In the genomic region with DNA sequence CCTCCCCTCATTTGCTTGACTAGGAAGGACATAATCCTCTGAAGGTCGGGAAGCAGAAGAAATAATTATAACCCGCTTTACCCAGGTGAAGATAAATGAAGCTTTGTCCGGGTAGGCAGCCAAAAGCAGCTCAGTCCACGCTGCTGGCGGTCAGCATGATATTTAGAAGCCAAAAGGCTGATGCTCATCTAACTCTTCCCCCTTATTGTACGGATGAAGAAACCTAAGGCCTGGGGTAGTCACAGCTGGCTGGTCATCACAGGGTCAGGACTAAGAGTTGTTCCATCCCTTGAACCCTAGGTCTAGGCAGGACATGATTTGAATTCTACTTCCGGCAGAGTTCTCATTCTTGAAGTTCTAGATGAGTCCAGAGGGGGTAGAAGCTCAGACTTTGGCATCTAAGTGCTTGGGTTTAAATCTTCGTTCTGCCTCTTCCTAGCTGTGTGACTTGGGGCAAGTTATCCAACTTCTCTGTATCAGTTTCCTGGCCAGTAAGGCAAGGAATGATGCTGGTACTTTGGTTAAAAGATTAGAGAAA, we compare ENCODE assay signal across 8 mouse cellular contexts. TPM values are rescaled to one million over a fixed set of nuclear protein-coding genes. Genes with fewer than 3 reads are reported as not detected.
DNase-seq lines count a peak whose midpoint lies in the region; ATAC-seq and TF ChIP-seq lines count a peak whose summit lies in the region.

No protein-coding gene starts in this region.

- no peak overlapping the region for H3K27ac ChIP-seq in heart, embryonic 14.5 days (replicated peaks in 1 of 2; ENCODE audit: control insufficient read depth in 1 of 2, insufficient read depth in 1 of 2, low read depth in 2 of 2, low read length in 2 of 2)
- no peak overlapping the region for H3K27ac ChIP-seq in bone marrow, adult 2 months (ENCODE audit: control insufficient read depth, insufficient read depth, low read depth, low read length, poor library complexity)
- no peak overlapping the region for H3K27ac ChIP-seq in hindbrain, embryonic 11.5 days (ENCODE audit: low read depth, low read length)
- no peak overlapping the region for H3K27ac ChIP-seq in midbrain, embryonic 10.5 days (replicated peaks)

- no peak for TF ChIP-seq CTCF in bone marrow, adult 2 months (IDR thresholded peaks at IDR 0.05; ENCODE audit: control insufficient read depth, insufficient read depth, low read length)

- 77% methylated on average over 8 of the region's 8 CpGs for WGBS in heart, embryonic 14.5 days
- WGBS in bone marrow, adult 2 months: 65% methylated on average over 8 of the region's 8 CpGs
- WGBS in hindbrain, embryonic 11.5 days: 84% methylated on average over 8 of the region's 8 CpGs
- 85% methylated on average over 8 of the region's 8 CpGs for WGBS in midbrain, embryonic 10.5 days

- H3K4me1 ChIP-seq in heart, embryonic 14.5 days (ENCODE audit: control insufficient read depth in 2 of 2, insufficient read depth in 2 of 2, low read length in 2 of 2): peaks cover 27 to 39% of the 10 kb centered on the region in 2 experiments
- H3K4me1 ChIP-seq in bone marrow, adult 2 months (ENCODE audit: control insufficient read depth, insufficient read depth, low read length): peaks cover 11% of the 10 kb centered on the region; the same call in 1 of the 2 replicates
- no peaks in the 10 kb centered on the region for H3K4me1 ChIP-seq in hindbrain, embryonic 11.5 days (replicated peaks; ENCODE audit: control insufficient read depth, insufficient read depth, low read length)
- peaks cover 57% of the 10 kb centered on the region for H3K4me1 ChIP-seq in midbrain, embryonic 10.5 days

- no peak overlapping the region for H3K9ac ChIP-seq in heart, embryonic 14.5 days (ENCODE audit: low read length)
- H3K9ac ChIP-seq in hindbrain, embryonic 11.5 days (ENCODE audit: low read depth, low read length): peak overlapping the region; percentile 79; the same call in 1 of the 2 replicates

- H3K4me3 ChIP-seq in heart, embryonic 14.5 days (ENCODE audit: control insufficient read depth in 1 of 2, insufficient read depth in 1 of 2, low read depth in 1 of 2, low read length in 2 of 2): no peak overlapping the region
- peak overlapping the region; percentile 96 for H3K4me3 ChIP-seq in bone marrow, adult 2 months (replicated peaks; ENCODE audit: control insufficient read depth, low read depth, low read length)
- H3K4me3 ChIP-seq in hindbrain, embryonic 11.5 days (ENCODE audit: low read depth, low read length): peak overlapping the region; percentile 86; the same call in 1 of the 2 replicates
- H3K4me3 ChIP-seq in midbrain, embryonic 10.5 days: peak overlapping the region; percentile 86

- no peak for DNase-seq in heart, postnatal 14 days
- DNase-seq in hindbrain, embryonic 11.5 days (ENCODE audit: low spot score): no peak
- no peak for DNase-seq in midbrain, embryonic 10.5 days (ENCODE audit: low spot score)
- DNase-seq in thymus, postnatal 36 days: no peak
- DNase-seq in right cerebral cortex, postnatal 36 days (ENCODE audit: low spot score in 2 of 2): no peak

- no peaks in the 10 kb centered on the region for H3K36me3 ChIP-seq in heart, embryonic 14.5 days (ENCODE audit: control insufficient read depth, insufficient read depth, low read length)
- no peaks in the 10 kb centered on the region for H3K36me3 ChIP-seq in hindbrain, embryonic 11.5 days (ENCODE audit: control insufficient read depth, insufficient read depth, low read length)
- no peaks in the 10 kb centered on the region for H3K36me3 ChIP-seq in midbrain, embryonic 10.5 days

- no peak for TF ChIP-seq POLR2A in bone marrow, adult 2 months (IDR thresholded peaks at IDR 0.05; ENCODE audit: borderline replicate concordance, control insufficient read depth, low read depth, low read length)

- peak overlapping the region; percentile 85 for H3K4me2 ChIP-seq in heart, embryonic 14.5 days (ENCODE audit: low read length)
- H3K4me2 ChIP-seq in hindbrain, embryonic 11.5 days (replicated peaks; ENCODE audit: low read depth, low read length): peak overlapping the region; percentile 80

- H3K27me3 ChIP-seq in heart, embryonic 14.5 days (ENCODE audit: control insufficient read depth, insufficient read depth, low read length): no peaks in the 10 kb centered on the region
- no peaks in the 10 kb centered on the region for H3K27me3 ChIP-seq in hindbrain, embryonic 11.5 days (ENCODE audit: control insufficient read depth, insufficient read depth, low read length)
- no peaks in the 10 kb centered on the region for H3K27me3 ChIP-seq in midbrain, embryonic 10.5 days (ENCODE audit: low read depth, poor library complexity, severe bottlenecking)

- intact Hi-C loops in heart, postnatal 14 days (cut with DNase I): loop anchor here (2.0 to 10.0 kb wide), 2 partner anchors 34 to 190 kb away; partner anchors contain the start of gene Polg

- H3K9me3 ChIP-seq in heart, embryonic 14.5 days (ENCODE audit: control insufficient read depth, low read length): no peaks in the 10 kb centered on the region
- no peaks in the 10 kb centered on the region for H3K9me3 ChIP-seq in hindbrain, embryonic 11.5 days (ENCODE audit: control insufficient read depth, low read length)
- no peaks in the 10 kb centered on the region for H3K9me3 ChIP-seq in midbrain, embryonic 10.5 days (replicated peaks)

- no peak for ATAC-seq in heart, embryonic 14.5 days (ENCODE audit: insufficient number of reproducible peaks, insufficient read depth, low FRiP score, low read depth)
- no peak for ATAC-seq in hindbrain, embryonic 11.5 days (ENCODE audit: low FRiP score)
- no peak for ATAC-seq in CD4-positive, CD25-positive, alpha-beta regulatory T cell, adult 4 months

RNA-seq across cellular contexts. Expression of gene Abhd2, which starts 1.5 kb away (rescaled TPM):
- polyA plus RNA-seq in heart, embryonic 14.5 days (2014; fragmentation: Nextera tagmentation; extraction: Ambion mirVana): 4.2 and 5.0 TPM in 2 replicates
- total RNA-seq in heart, postnatal 14 days (2021): 10 to 100 TPM; 40.3 to 45.0 TPM
- polyA plus RNA-seq in bone marrow, adult 2 months (2011; ENCODE audit: insufficient read depth, insufficient read length, low replicate concordance, missing spikeins): 7.2 and 13.6 TPM in 2 replicates
- polyA plus RNA-seq in hindbrain, embryonic 11.5 days (2014; fragmentation: Nextera tagmentation; extraction: Ambion mirVana): 12.1 and 12.2 TPM in 2 replicates
- 6.8 and 8.7 TPM in 2 replicates for polyA plus RNA-seq in midbrain, embryonic 10.5 days (2016; fragmentation: Nextera tagmentation; extraction: Ambion mirVana)
- polyA plus RNA-seq in CD4-positive, CD25-positive, alpha-beta regulatory T cell, adult 4 months (2017; shearing (Covaris generic)): 10 to 100 TPM; 14.8 to 25.8 TPM

Comparison
In these comparisons a context has a peak if more than half of its experiments do, and no peak if none do; other contexts are left out.
1. H3K4me3 ChIP-seq: peak in bone marrow, adult 2 months (single experiment), hindbrain, embryonic 11.5 days (single experiment) and midbrain, embryonic 10.5 days (single experiment); none in heart, embryonic 14.5 days (0 of 2).